Mouse (Mus musculus): ENCODE results near the gene Olfr1391. TPM values are rescaled to one million over a fixed set of nuclear protein-coding genes. Genes with fewer than 3 reads are reported as not detected.

Olfr1391 gene
- polyA plus RNA-seq, 1 experiment from 2014 or later, result not detected

Other genes starting within 250 kb of the Olfr1391 start
- 0.40 and 0.43 TPM in 2 replicates for gene Ifi47, start 246.2 kb upstream of the Olfr1391 start, polyA plus RNA-seq (2015; fragmentation: Nextera tagmentation; extraction: Ambion mirVana)
- gene Olfr1396, start 207.9 kb upstream of the Olfr1391 start, polyA plus RNA-seq (2015; fragmentation: Nextera tagmentation; extraction: Ambion mirVana), result not detected in 2 replicates
- gene Olfr1395, start 180.5 kb upstream of the Olfr1391 start, polyA plus RNA-seq (2015; fragmentation: Nextera tagmentation; extraction: Ambion mirVana), result not detected in 2 replicates
- gene Olfr1394, start 168.4 kb upstream of the Olfr1391 start, polyA plus RNA-seq (2015; fragmentation: Nextera tagmentation; extraction: Ambion mirVana), result not detected in 2 replicates
- 0.10 and 0.33 TPM in 2 replicates for gene Btnl9, start 135.6 kb upstream of the Olfr1391 start, polyA plus RNA-seq (2015; fragmentation: Nextera tagmentation; extraction: Ambion mirVana)
- gene Zfp62, start 119.5 kb upstream of the Olfr1391 start, polyA plus RNA-seq (2015; fragmentation: Nextera tagmentation; extraction: Ambion mirVana), result 44.5 and 50.0 TPM in 2 replicates
- gene Mgat1, start 78.6 kb upstream of the Olfr1391 start, polyA plus RNA-seq (2015; fragmentation: Nextera tagmentation; extraction: Ambion mirVana), result 28.8 and 32.4 TPM in 2 replicates
- not detected in 2 replicates for gene Olfr1393, start 44.4 kb upstream of the Olfr1391 start, polyA plus RNA-seq (2015; fragmentation: Nextera tagmentation; extraction: Ambion mirVana)
- gene Olfr1392, start 37.5 kb upstream of the Olfr1391 start, polyA plus RNA-seq (2015; fragmentation: Nextera tagmentation; extraction: Ambion mirVana), result not detected in 2 replicates
- not detected in 2 replicates for gene Olfr10, start 18.0 kb upstream of the Olfr1391 start, polyA plus RNA-seq (2015; fragmentation: Nextera tagmentation; extraction: Ambion mirVana)
- not detected in 2 replicates for gene Olfr1390, start 12.4 kb downstream of the Olfr1391 start, polyA plus RNA-seq (2015; fragmentation: Nextera tagmentation; extraction: Ambion mirVana)
- not detected in 2 replicates for gene Olfr1389, start 100.3 kb downstream of the Olfr1391 start, polyA plus RNA-seq (2015; fragmentation: Nextera tagmentation; extraction: Ambion mirVana)
- gene Olfr1388, start 113.9 kb downstream of the Olfr1391 start, polyA plus RNA-seq (2015; fragmentation: Nextera tagmentation; extraction: Ambion mirVana), result 0.06 TPM in 1 of 2 replicates, not detected in the other
- gene Olfr1387, start 132.6 kb downstream of the Olfr1391 start, polyA plus RNA-seq (2015; fragmentation: Nextera tagmentation; extraction: Ambion mirVana), result not detected in 2 replicates
- gene Olfr1386, start 142.3 kb downstream of the Olfr1391 start, polyA plus RNA-seq (2015; fragmentation: Nextera tagmentation; extraction: Ambion mirVana), result not detected in 2 replicates
- not detected in 2 replicates for gene Olfr1385, start 166.3 kb downstream of the Olfr1391 start, polyA plus RNA-seq (2015; fragmentation: Nextera tagmentation; extraction: Ambion mirVana)
- gene Olfr1384, start 184.0 kb downstream of the Olfr1391 start, polyA plus RNA-seq (2015; fragmentation: Nextera tagmentation; extraction: Ambion mirVana), result not detected in 2 replicates
- not detected in 2 replicates for gene Olfr1383, start 196.9 kb downstream of the Olfr1391 start, polyA plus RNA-seq (2015; fragmentation: Nextera tagmentation; extraction: Ambion mirVana)
- not detected in 2 replicates for gene Olfr1382, start 205.5 kb downstream of the Olfr1391 start, polyA plus RNA-seq (2015; fragmentation: Nextera tagmentation; extraction: Ambion mirVana)
- gene Olfr1381, start 220.7 kb downstream of the Olfr1391 start, polyA plus RNA-seq (2015; fragmentation: Nextera tagmentation; extraction: Ambion mirVana), result not detected in 2 replicates
- not detected in 2 replicates for gene Olfr1380, start 234.1 kb downstream of the Olfr1391 start, polyA plus RNA-seq (2015; fragmentation: Nextera tagmentation; extraction: Ambion mirVana)